Mouse (Mus musculus): ENCODE results near the gene Gm14781.
"Not testable (repeated sequence)": the region's sequence is repeated elsewhere in the genome, so short reads cannot be mapped to it uniquely, and the experiment has no call there.

Gm14781 gene

DNA sequence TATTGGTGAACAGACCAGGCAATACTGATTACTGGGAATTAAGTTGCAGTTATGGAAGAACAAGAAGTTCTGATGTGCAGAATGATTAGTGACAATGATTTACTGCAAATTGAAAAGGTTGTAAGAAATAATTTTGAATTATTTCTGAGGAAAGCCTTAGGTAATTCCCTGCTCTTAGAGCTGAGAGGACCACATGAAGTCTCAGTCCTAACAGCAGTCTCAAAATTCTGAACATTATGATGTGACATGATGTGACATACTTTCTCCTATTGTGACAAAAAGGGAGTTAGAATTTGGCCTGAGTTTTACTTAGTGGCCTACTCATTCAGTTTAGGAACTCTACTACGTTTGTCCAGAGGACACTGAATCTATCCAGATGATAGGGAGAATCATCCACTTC, at the start of gene Gm14781:
TSS of gene Gm14781 (plus strand) at position 301 of the 400 bp plus-strand sequence.
- not testable (repeated sequence) for DNase-seq

DNA sequence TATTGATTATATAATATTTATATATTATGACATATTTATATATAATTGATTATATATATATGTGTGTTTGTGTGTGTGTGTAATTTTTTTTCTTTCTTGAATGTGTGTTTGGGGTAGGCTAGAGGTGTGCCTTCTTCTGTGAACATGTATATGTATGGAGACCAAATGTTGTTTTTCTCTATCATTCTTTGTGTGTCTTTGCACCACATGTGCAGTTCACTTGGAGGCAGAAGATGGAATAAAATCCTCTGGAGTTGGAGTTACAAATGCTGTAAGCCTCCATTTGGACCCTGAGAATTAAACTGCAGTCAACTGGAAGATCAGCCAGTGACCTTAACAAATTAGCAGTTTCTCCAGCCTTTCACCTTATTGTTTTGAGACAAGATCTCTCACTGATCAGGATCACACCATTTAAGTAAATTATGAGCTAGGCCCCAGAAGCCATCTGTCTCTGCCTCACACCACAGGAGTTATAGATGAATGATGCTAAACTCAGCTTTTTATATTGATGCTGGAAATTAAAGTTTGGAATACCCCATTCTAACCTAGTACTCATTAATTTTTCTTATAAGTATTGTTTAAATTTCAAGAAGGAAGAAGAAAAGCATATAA, 23.1 kb downstream of the Gm14781 start:
- not testable (repeated sequence) for DNase-seq

All from spleen, adult 18-20 months (tissue).